Mouse (Mus musculus) kidney, postnatal 25 days (tissue): ENCODE measurements around the gene Pik3r4.
"Not testable (repeated sequence)": the region's sequence is repeated elsewhere in the genome, so short reads cannot be mapped to it uniquely, and the experiment has no call there.

ENCODE experiments used
- DNase-seq, 2 experiments: peaks; one replicate each; pipeline ENCODE4 v3.0.0; 2021; ENCODE audit warnings: mixed read lengths in 2 of 2

The Pik3r4 gene

GRCm38 (mm10) chr9:105642460-105643371 is at the start of gene Pik3r4:
Pik3r4 (plus strand) TSS chr9:105642978.
- DNase-seq: peak; percentile 88 to 94

GRCm38 (mm10) chr9:105598906-105599305 is 43.9 kb upstream of the Pik3r4 start:
- DNase-seq: no peak

GRCm38 (mm10) chr9:105611980-105612771 is 30.6 kb upstream of the Pik3r4 start:
- peak; percentile 13 to 34 for DNase-seq

GRCm38 (mm10) chr9:105612919-105613318 is 29.9 kb upstream of the Pik3r4 start:
- DNase-seq: peak; percentile 88 to 90

- no peak for DNase-seq
These were observed 26.8 kb upstream of the Pik3r4 start for GRCm38 (mm10) chr9:105615952-105616351.

- DNase-seq: peak; percentile 61 to 73
These were observed 25.5 kb upstream of the Pik3r4 start for GRCm38 (mm10) chr9:105617274-105617673.

GRCm38 (mm10) chr9:105633961-105634360 is 8.8 kb upstream of the Pik3r4 start:
- no peak for DNase-seq

- DNase-seq: not testable (repeated sequence)
These were observed 1.4 kb upstream of the Pik3r4 start for GRCm38 (mm10) chr9:105641377-105641776.

GRCm38 (mm10) chr9:105656189-105656588 is 13.4 kb downstream of the Pik3r4 start:
- DNase-seq: peak; percentile 6 to 38

- no peak for DNase-seq
These were observed 15.4 kb downstream of the Pik3r4 start for GRCm38 (mm10) chr9:105658216-105658615.

- no peak for DNase-seq
These were observed 17.1 kb downstream of the Pik3r4 start for GRCm38 (mm10) chr9:105659877-105660276.

GRCm38 (mm10) chr9:105665269-105665668 is 22.5 kb downstream of the Pik3r4 start:
- DNase-seq: no peak

GRCm38 (mm10) chr9:105670916-105671315 is 28.1 kb downstream of the Pik3r4 start:
- DNase-seq: no peak

- DNase-seq: no peak
These were observed 29.3 kb downstream of the Pik3r4 start for GRCm38 (mm10) chr9:105672032-105672431.

GRCm38 (mm10) chr9:105675941-105676340 is 33.2 kb downstream of the Pik3r4 start:
- DNase-seq: no peak

- no peak for DNase-seq
These were observed 38.6 kb downstream of the Pik3r4 start for GRCm38 (mm10) chr9:105681386-105681785.

- DNase-seq: no peak
These were observed 41.9 kb downstream of the Pik3r4 start for GRCm38 (mm10) chr9:105684549-105685165.

GRCm38 (mm10) chr9:105689485-105689884 is 46.7 kb downstream of the Pik3r4 start:
- DNase-seq: no peak

- DNase-seq: no peak
These were observed 49.7 kb downstream of the Pik3r4 start for GRCm38 (mm10) chr9:105692472-105692871.

GRCm38 (mm10) chr9:105693056-105693455 is 50.3 kb downstream of the Pik3r4 start:
- no peak for DNase-seq

GRCm38 (mm10) chr9:105693854-105694253 is 51.1 kb downstream of the Pik3r4 start:
- DNase-seq: peak; percentile 84 to 91

- no peak for DNase-seq
These were observed 54.2 kb downstream of the Pik3r4 start for GRCm38 (mm10) chr9:105696818-105697564.
